Mouse (Mus musculus): ENCODE measurements around the gene Gm21974. TPM values are rescaled to one million over a fixed set of nuclear protein-coding genes. Genes with fewer than 3 reads are reported as not detected.
"Not testable (repeated sequence)": the region's sequence is repeated elsewhere in the genome, so short reads cannot be mapped to it uniquely, and the experiment has no call there.

The Gm21974 gene
- polyA plus RNA-seq, 1 experiment from 2014 or later, result not detected

DNA sequence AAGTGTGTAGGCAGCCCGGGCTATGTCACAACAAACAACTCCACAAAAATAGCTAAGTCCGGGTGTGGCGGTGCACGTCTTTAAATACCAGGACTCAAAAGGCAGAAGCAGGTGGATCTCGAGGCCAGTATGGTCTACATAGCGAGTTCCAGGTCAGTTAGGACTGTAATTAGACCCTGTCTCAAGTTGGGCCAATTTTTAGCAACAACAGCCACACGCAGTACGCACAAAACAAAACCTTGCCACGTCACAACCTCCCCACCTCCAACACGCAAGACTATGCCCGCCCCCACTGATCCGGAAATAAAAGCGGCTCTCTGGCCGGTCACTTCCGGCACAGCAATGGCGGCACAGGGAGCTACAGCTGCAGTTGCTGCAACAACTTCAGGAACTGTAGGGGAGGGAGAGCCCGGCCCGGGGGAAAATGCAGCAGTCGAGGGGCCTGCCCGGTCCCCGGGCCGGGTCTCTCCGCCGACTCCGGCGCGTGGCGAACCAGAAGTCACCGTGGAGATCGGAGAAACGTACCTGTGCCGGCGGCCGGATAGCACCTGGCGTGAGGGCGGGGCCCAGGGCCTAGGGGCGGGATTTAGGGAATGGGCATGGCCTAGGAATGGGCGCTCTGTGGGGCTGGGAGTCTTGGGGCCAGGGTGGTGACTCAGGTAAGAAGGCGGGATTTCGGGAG lies 17.1 kb upstream of the Gm21974 start, which contains the start of gene Kat8:
Gene Kat8, plus strand, starts transcription at position 327 of the 682 bp plus-strand sequence.
- H3K9me3 ChIP-seq, result no peaks in the 10 kb centered on the region
- peak within 1 kb of the TSS; percentile 85 for H3K27ac ChIP-seq
- peak within 1 kb of the TSS; percentile 79 for H3K4me3 ChIP-seq
- H3K4me2 ChIP-seq, result peak within 1 kb of the TSS; percentile 83
- H3K4me1 ChIP-seq, result peaks cover 13% of the 10 kb centered on the region
- no peaks in the 10 kb centered on the region for H3K27me3 ChIP-seq (replicated peaks)
- ATAC-seq (replicated peaks), result peak; percentile 96
- peak within 1 kb of the TSS; percentile 58 for H3K9ac ChIP-seq
- peaks cover 35% of the 10 kb centered on the region; the same call in 1 of the 2 replicates for H3K36me3 ChIP-seq (replicated peaks)
- WGBS, result under 1% methylated on average over 40 of the region's 40 CpGs

DNA sequence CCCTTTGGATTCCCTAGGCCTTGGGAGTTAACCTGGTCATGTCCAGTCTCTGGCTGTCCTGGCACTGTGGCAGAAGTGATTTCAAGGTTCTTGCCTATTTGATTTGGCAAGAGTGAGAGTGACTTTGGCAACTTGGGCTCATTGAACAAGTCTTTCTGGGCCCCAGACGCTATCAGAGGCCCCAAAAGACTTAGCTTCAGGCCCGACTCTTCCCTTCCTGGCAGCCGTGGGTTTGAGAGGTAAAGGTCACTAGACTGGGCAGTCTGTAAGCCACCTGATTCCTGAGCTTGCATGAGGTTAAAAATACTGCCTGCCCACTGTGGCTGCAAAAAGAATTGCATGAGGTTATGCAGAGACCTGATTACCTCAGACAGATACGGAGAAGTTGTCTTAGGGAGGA lies 13.4 kb upstream of the Gm21974 start:
- Histone ChIP-seq H3K9ac (no peak overlapping the region), H3K27ac (no peak overlapping the region), H3K36me3 (replicated peaks) (peaks cover 26% of the 10 kb centered on the region; the same call in 1 of the 2 replicates), H3K4me1 (peaks cover 27% of the 10 kb centered on the region), H3K4me2 (no peak overlapping the region), H3K4me3 (no peak overlapping the region), H3K9me3 (no peaks in the 10 kb centered on the region), H3K27me3 (replicated peaks) (no peaks in the 10 kb centered on the region)
- no peak for ATAC-seq (replicated peaks)
- 95% methylated on average over 4 of the region's 4 CpGs for WGBS

DNA sequence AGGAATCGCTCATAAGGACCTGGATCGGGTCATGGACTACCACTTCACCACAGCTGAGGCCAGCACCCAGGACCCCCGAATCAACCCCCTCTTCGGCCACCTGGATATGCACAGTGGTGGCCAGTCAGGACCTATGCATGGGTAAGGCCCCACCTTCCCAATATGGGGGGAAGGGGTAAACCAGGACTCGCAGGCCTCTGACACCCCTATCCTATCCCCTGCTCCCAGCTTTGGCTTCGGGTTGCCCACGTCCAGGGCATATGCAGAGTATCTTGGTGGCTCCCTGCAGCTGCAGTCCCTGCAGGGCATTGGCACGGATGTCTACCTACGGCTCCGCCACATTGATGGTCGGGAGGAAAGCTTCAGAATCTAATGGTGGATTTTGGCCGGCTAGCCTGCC lies 12.7 kb upstream of the Gm21974 start:
- H3K9ac ChIP-seq, result no peak overlapping the region
- ATAC-seq (replicated peaks), result no peak
- no peak overlapping the region for H3K4me2 ChIP-seq
- no peaks in the 10 kb centered on the region for H3K27me3 ChIP-seq (replicated peaks)
- no peaks in the 10 kb centered on the region for H3K9me3 ChIP-seq
- 92% methylated on average over 12 of the region's 12 CpGs for WGBS
- peaks cover 26% of the 10 kb centered on the region; the same call in 1 of the 2 replicates for H3K36me3 ChIP-seq (replicated peaks)
- peaks cover 20% of the 10 kb centered on the region for H3K4me1 ChIP-seq
- no peak overlapping the region for H3K27ac ChIP-seq
- H3K4me3 ChIP-seq, result no peak overlapping the region

DNA sequence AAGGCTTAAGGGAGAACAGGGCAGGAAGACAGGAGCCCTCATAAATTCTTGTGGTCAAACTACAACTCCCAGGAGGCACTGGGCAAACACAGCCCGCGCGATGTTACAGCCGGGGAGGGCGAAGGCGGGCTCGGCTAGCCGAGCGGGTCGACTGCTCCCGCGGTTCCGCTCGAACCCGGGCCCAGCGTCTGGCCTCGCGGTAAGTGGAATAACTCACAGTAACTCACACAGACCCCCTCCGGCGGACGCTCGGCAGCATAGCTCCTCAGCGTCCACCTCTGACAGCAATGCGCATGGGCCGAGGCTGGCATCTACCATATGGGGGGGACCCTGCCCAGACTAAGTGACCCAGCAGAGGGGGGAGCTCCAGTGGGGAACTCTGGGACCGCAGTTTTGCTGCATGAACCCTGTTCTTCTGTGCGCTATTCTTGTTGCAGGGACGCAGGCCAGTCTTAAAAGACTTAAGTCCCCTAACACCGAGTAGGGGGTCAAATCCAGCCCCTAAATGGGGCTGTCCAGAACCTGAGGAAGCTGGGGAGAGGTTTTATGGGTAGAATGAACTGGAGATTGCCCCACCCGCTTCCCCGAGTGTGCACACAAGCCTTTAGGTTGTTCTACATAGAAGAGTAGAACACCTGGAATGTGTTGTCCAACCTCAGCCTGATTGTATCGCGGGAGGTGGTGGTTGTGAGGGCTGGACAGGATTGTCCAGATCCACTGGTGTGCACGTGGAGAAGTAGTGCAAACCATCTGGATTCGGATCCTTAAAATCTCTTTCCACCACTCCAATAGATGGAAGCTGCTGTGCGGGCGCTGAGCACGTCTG lies 8.9 kb upstream of the Gm21974 start, which contains the start of gene Bckdk:
Gene Bckdk, plus strand, starts transcription at position 112 of the 826 bp plus-strand sequence.
- H3K4me2 ChIP-seq, result peak within 1 kb of the TSS; percentile 73
- WGBS, result 7% methylated on average over 38 of the region's 38 CpGs
- H3K27me3 ChIP-seq (replicated peaks), result no peaks in the 10 kb centered on the region
- no peaks in the 10 kb centered on the region for H3K9me3 ChIP-seq
- H3K27ac ChIP-seq, result peak within 1 kb of the TSS; percentile 86
- H3K4me3 ChIP-seq, result peak within 1 kb of the TSS; percentile 66
- peak; percentile 94 for ATAC-seq (replicated peaks)
- H3K36me3 ChIP-seq (replicated peaks), result peaks cover 25% of the 10 kb centered on the region; the same call in 1 of the 2 replicates
- H3K4me1 ChIP-seq, result peaks cover 14% of the 10 kb centered on the region
- H3K9ac ChIP-seq, result peak within 1 kb of the TSS; percentile 68

DNA sequence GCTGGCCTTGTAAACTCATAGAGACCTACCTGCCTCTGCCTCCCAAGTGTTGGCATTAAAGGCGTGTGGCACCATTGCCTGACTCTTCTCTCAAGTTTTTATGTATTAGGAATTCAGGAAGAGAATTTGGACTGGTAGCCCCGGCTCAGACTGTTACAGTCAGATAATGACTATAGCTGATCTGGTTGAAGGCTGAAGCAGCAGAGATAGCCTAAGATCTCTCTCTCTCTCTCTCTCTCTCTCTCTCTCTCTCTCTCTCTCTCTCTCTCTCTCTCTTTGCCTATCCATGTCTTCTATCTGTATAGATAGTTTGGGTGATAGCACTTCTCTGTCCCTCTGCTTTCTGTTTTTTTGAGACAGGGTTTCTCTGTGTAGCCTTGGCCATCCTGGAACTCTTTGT lies 6.5 kb upstream of the Gm21974 start:
- H3K4me1 ChIP-seq, result peaks cover 14% of the 10 kb centered on the region
- H3K36me3 ChIP-seq (replicated peaks), result 0 out of 2 replicates have a peak, but pooled peaks cover under 1% of the 10 kb centered on the region
- H3K4me2 ChIP-seq, result no peak overlapping the region
- no peak overlapping the region for H3K9ac ChIP-seq
- no peak overlapping the region for H3K4me3 ChIP-seq
- H3K27me3 ChIP-seq (replicated peaks), result 0 out of 2 replicates have a peak, but pooled peaks cover 2% of the 10 kb centered on the region
- 93% methylated on average over 2 of the region's 2 CpGs for WGBS
- no peaks in the 10 kb centered on the region for H3K9me3 ChIP-seq
- no peak overlapping the region for H3K27ac ChIP-seq
- ATAC-seq (replicated peaks), result no peak

DNA sequence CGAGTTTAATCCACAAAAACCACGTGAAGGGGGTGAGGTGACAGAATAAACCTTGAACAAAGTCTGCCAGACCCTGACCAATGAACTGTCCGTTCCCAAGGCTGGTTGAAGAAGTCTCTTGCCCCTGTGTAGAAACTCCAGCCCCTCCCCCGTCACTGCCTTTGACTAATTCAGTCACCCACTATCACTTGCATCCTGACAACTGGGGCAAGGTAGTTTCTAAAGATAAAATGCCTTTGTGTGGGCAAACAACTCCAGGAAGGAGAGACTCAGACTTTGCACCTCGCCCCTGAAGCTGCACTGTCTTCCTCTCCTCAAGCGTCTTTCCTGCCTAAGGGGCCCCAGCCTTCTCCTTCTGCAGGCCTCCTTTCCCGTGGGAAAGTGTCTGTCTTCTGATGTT lies 4.7 kb upstream of the Gm21974 start:
- Histone ChIP-seq H3K9ac (no peak overlapping the region), H3K4me2 (no peak overlapping the region), H3K27me3 (replicated peaks) (0 out of 2 replicates have a peak, but pooled peaks cover 2% of the 10 kb centered on the region), H3K36me3 (replicated peaks) (no peaks in the 10 kb centered on the region), H3K4me1 (peaks cover 9% of the 10 kb centered on the region), H3K9me3 (no peaks in the 10 kb centered on the region), H3K27ac (no peak overlapping the region), H3K4me3 (no peak overlapping the region)
- 46% methylated on average over 7 of the region's 7 CpGs for whole genome bisulfite sequencing
- ATAC-seq (replicated peaks), result no peak

DNA sequence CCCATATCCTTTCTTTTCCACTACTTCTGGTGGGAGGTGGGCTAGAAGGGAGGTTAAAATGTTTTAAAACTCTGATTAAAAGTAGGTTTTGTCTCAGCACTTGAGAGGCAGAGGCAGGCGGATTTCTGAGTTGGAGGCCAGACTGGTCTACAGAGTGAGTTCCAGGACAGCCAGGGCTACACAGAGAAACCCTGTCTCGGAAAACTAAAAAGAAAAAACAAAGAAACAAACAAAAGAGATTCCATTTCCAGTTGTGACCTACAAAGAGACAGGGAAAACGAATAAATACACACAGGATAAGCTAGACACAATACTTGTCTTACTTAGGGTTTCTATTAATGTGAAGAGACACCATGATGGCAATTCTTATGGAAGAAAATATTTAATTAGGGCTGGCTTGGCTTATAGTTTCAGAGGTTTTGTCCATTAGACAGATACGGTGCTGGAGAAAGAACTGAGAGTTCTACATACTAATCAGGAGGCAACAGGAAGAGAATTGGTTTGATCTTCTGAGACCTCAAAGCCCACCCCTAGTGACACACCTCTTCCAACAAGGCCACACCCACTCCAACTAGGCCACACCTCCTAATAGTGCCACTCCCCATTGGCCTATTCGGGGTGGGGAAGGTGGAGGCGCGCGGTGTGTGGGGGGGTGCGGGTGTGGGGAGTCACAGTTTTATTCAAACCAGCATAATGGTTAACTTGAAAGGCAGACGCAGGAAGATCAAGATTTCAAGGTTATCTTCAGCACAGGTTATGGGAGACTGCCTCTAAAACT lies 3.1 kb upstream of the Gm21974 start:
- Histone ChIP-seq H3K4me1 (peaks cover 11% of the 10 kb centered on the region), H3K27me3 (replicated peaks) (0 out of 2 replicates have a peak, but pooled peaks cover 2% of the 10 kb centered on the region), H3K4me3 (no peak overlapping the region), H3K9me3 (no peaks in the 10 kb centered on the region), H3K4me2 (no peak overlapping the region), H3K27ac (no peak overlapping the region), H3K9ac (no peak overlapping the region), H3K36me3 (replicated peaks) (no peaks in the 10 kb centered on the region; the same call in 1 of the 2 replicates)
- no peak for ATAC-seq (replicated peaks)
- 41% methylated on average over 10 of the region's 10 CpGs for WGBS

DNA sequence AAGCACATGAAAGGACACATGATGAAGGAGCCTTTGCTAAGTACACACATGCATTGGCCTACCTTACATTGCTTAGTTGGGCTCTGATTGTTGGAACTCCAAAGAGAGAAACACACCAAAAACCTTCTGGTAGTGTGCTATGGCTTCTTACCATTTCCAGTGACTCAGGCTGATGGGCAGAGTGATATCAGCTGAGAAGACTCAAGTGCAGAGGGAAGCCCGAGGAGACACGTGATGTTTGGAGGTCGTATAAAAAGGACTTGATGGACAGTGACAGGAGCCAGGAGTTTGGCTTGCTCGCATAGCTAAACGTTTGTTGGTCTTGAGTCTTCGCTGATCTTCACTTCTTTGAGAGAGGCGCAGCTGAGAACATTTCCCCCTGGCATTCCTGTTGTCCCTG lies 2.3 kb upstream of the Gm21974 start:
- H3K4me3 ChIP-seq, result no peak overlapping the region
- 90% methylated on average over 7 of the region's 7 CpGs for WGBS
- peaks cover 11% of the 10 kb centered on the region for H3K4me1 ChIP-seq
- H3K9me3 ChIP-seq, result no peaks in the 10 kb centered on the region
- H3K4me2 ChIP-seq, result no peak overlapping the region
- H3K36me3 ChIP-seq (replicated peaks), result no peaks in the 10 kb centered on the region; the same call in 1 of the 2 replicates
- 0 out of 2 replicates have a peak, but pooled peaks cover 2% of the 10 kb centered on the region for H3K27me3 ChIP-seq (replicated peaks)
- H3K27ac ChIP-seq, result no peak overlapping the region
- no peak overlapping the region for H3K9ac ChIP-seq
- no peak for ATAC-seq (replicated peaks)

DNA sequence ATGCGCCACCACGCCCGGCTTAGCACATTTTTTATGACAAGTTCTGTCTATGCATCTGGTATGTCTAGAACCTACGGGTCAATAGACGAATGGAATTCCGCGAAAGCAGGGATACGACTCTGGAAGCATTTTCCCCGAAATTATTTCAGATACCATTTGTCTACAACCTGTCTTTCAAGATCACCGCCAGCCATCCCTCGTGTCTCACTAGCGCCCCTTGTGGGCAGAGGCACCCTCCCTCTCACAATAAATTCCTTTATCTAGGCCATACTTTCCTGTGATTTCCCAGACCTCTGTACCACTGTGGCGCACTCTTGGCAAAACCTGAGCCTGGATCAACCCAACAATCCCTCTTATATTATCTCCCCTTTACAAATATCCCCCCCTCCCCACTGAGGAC lies 1.1 kb upstream of the Gm21974 start:
- ATAC-seq (replicated peaks), result no peak
- H3K4me2 ChIP-seq, result no peak overlapping the region
- 58% methylated on average over 13 of the region's 13 CpGs for WGBS
- H3K9ac ChIP-seq, result no peak overlapping the region
- H3K4me3 ChIP-seq, result no peak overlapping the region
- peaks cover 11% of the 10 kb centered on the region for H3K4me1 ChIP-seq
- 0 out of 2 replicates have a peak, but pooled peaks cover 2% of the 10 kb centered on the region for H3K27me3 ChIP-seq (replicated peaks)
- no peak overlapping the region for H3K27ac ChIP-seq
- H3K36me3 ChIP-seq (replicated peaks), result no peaks in the 10 kb centered on the region; the same call in 1 of the 2 replicates
- H3K9me3 ChIP-seq, result no peaks in the 10 kb centered on the region

DNA sequence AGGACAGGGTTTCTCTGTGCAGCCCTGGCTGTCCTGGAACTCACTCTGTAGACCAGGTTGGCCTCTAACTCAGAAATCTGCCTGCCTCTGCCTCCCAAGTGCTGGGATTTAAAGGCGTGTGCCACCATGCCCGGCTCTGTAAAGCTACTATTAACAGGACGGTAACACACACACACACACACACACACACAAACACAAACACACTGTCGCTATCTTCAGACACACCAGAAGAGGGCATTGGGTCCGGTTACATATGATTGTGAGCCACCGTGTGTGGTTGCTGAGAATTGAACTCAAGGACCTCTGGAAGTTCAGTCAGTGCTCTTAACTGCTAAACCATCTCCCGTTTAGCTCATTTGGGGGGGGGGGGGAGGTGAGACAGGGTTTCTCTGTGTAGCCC lies 637 bp upstream of the Gm21974 start:
- not testable (repeated sequence) for H3K27me3 ChIP-seq (replicated peaks); H3K36me3 ChIP-seq (replicated peaks); H3K9me3 ChIP-seq; H3K9ac ChIP-seq
- Histone ChIP-seq H3K4me3 (peak overlapping the region; percentile 52), H3K4me2 (peak overlapping the region; percentile 58; the same call in 1 of the 2 replicates), H3K27ac (peak overlapping the region; percentile 26; the same call in 1 of the 2 replicates), H3K4me1 (peaks cover 11% of the 10 kb centered on the region)
- 70% methylated on average over 7 of the region's 7 CpGs for WGBS
- peak; percentile 48 for ATAC-seq (replicated peaks)

DNA sequence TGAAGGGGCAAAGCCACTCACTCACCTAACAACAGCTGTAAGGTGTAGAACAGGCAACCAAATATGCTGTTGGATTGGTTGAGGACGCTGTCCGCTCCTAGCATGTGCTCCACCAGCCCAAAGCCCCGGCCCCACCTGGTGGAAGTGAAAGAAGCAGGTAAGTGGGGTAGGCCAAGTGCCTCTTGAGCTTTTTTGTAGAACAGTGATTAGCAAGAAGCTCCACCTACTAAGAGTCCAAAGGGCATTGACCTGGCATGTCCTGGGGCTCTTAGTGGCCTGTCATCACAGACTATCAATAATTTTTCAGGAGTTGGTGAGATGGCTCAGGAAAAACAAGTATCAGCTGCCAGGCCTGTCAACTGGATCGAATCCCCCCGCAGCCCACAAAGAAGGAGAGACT lies 774 bp downstream of the Gm21974 start:
- H3K36me3 ChIP-seq (replicated peaks), result no peaks in the 10 kb centered on the region; the same call in 1 of the 2 replicates
- ATAC-seq (replicated peaks), result no peak
- H3K27me3 ChIP-seq (replicated peaks), result 0 out of 2 replicates have a peak, but pooled peaks cover 2% of the 10 kb centered on the region
- WGBS, result 81% methylated on average over 5 of the region's 5 CpGs
- H3K27ac ChIP-seq, result no peak overlapping the region
- H3K9ac ChIP-seq, result peak overlapping the region; percentile 51; the same call in 1 of the 2 replicates
- peaks cover 11% of the 10 kb centered on the region for H3K4me1 ChIP-seq
- H3K4me3 ChIP-seq, result peak overlapping the region; percentile 52
- peak overlapping the region; percentile 58 for H3K4me2 ChIP-seq
- H3K9me3 ChIP-seq, result no peaks in the 10 kb centered on the region
